ENCODE assay signal across 11 mouse cellular contexts in genomic region chr2:118913551-118914276, GRCm38 (mm10). TPM values are rescaled to one million over a fixed set of nuclear protein-coding genes. Genes with fewer than 3 reads are reported as not detected.
A peak's percentile ranks its signal among the peaks of the same experiment; 100 is the strongest.
DNase-seq lines count a peak whose midpoint lies in the region; ATAC-seq and TF ChIP-seq lines count a peak whose summit lies in the region.
"Had no signal": no experiment of that assay in that cellular context is flagged by ENCODE, and none has a peak within 500 bp of the region (broad histone marks: within the 10 kb centered on the region; RNA-seq: fewer than 3 reads in every experiment).

No protein-coding gene starts in this region.

- no peaks in the 10 kb centered on the region for H3K27me3 ChIP-seq in hindbrain, embryonic 10.5 days (ENCODE audit: insufficient read depth, poor library complexity, severe bottlenecking)
- H3K27me3 ChIP-seq in hindbrain, embryonic 11.5 days (ENCODE audit: control insufficient read depth, insufficient read depth, low read length), result no peaks in the 10 kb centered on the region
- no peaks in the 10 kb centered on the region for H3K27me3 ChIP-seq in forebrain, postnatal 0 days (ENCODE audit: insufficient read depth, low read length)
- no peaks in the 10 kb centered on the region for H3K27me3 ChIP-seq in liver, embryonic 12.5 days (replicated peaks)
- H3K27me3 ChIP-seq: embryonic facial prominence, embryonic 12.5 days; limb, embryonic 12.5 days had no signal

- H3K9ac ChIP-seq in hindbrain, embryonic 11.5 days (ENCODE audit: low read depth, low read length), result no peak overlapping the region
- no peak overlapping the region for H3K9ac ChIP-seq in forebrain, postnatal 0 days
- H3K9ac ChIP-seq in liver, embryonic 12.5 days, result no peak overlapping the region; the same call in 1 of the 2 replicates
- H3K9ac ChIP-seq: embryonic facial prominence, embryonic 12.5 days; limb, embryonic 12.5 days had no signal

- H3K4me2 ChIP-seq in hindbrain, embryonic 11.5 days (replicated peaks; ENCODE audit: low read depth, low read length), result no peak overlapping the region
- H3K4me2 ChIP-seq in forebrain, postnatal 0 days (ENCODE audit: low read depth), result no peak overlapping the region
- peak overlapping the region; percentile 23 for H3K4me2 ChIP-seq in liver, embryonic 12.5 days
- H3K4me2 ChIP-seq: embryonic facial prominence, embryonic 12.5 days; limb, embryonic 12.5 days had no signal

- H3K4me3 ChIP-seq in hindbrain, embryonic 10.5 days, result no peak overlapping the region
- H3K4me3 ChIP-seq in hindbrain, embryonic 11.5 days (ENCODE audit: low read depth, low read length), result no peak overlapping the region
- no peak overlapping the region for H3K4me3 ChIP-seq in forebrain, postnatal 0 days (ENCODE audit: low read depth, low read length)
- no peak overlapping the region for H3K4me3 ChIP-seq in liver, embryonic 12.5 days
- H3K4me3 ChIP-seq: embryonic facial prominence, embryonic 12.5 days; limb, embryonic 12.5 days had no signal

- peaks cover 73% of the 10 kb centered on the region for H3K4me1 ChIP-seq in hindbrain, embryonic 10.5 days (replicated peaks)
- peaks cover 3% of the 10 kb centered on the region; the same call in 1 of the 2 replicates for H3K4me1 ChIP-seq in hindbrain, embryonic 11.5 days (replicated peaks; ENCODE audit: control insufficient read depth, insufficient read depth, low read length)
- H3K4me1 ChIP-seq in forebrain, postnatal 0 days (ENCODE audit: insufficient read depth), result 0 out of 2 replicates have a peak, but pooled peaks cover 10% of the 10 kb centered on the region
- H3K4me1 ChIP-seq in liver, embryonic 12.5 days, result peaks cover 55% of the 10 kb centered on the region

- peaks cover 29% of the 10 kb centered on the region for H3K36me3 ChIP-seq in hindbrain, embryonic 10.5 days
- no peaks in the 10 kb centered on the region; the same call in 1 of the 2 replicates for H3K36me3 ChIP-seq in hindbrain, embryonic 11.5 days (ENCODE audit: control insufficient read depth, insufficient read depth, low read length)
- H3K36me3 ChIP-seq in forebrain, postnatal 0 days (ENCODE audit: insufficient read depth), result 0 out of 2 replicates have a peak, but pooled peaks cover 4% of the 10 kb centered on the region
- H3K36me3 ChIP-seq in liver, embryonic 12.5 days, result peaks cover 31% of the 10 kb centered on the region

- no peak for ATAC-seq in hindbrain, embryonic 11.5 days (ENCODE audit: low FRiP score)
- ATAC-seq in forebrain, postnatal 0 days, result peak; percentile 28; the same call in 1 of the 2 replicates
- ATAC-seq in liver, embryonic 12.5 days, result 0 out of 2 replicates have a peak, but pooled peaks have one; percentile 33

- no peaks in the 10 kb centered on the region for H3K9me3 ChIP-seq in hindbrain, embryonic 10.5 days
- no peaks in the 10 kb centered on the region for H3K9me3 ChIP-seq in hindbrain, embryonic 11.5 days (ENCODE audit: control insufficient read depth, low read length)
- no peaks in the 10 kb centered on the region for H3K9me3 ChIP-seq in forebrain, postnatal 0 days (ENCODE audit: low read length)
- no peaks in the 10 kb centered on the region for H3K9me3 ChIP-seq in liver, embryonic 12.5 days (replicated peaks)
- H3K9me3 ChIP-seq: embryonic facial prominence, embryonic 12.5 days; G1E; limb, embryonic 12.5 days had no signal

- no peak for TF ChIP-seq CTCF in forebrain, postnatal 0 days (IDR thresholded peaks at IDR 0.05; ENCODE audit: low read depth)

- H3K27ac ChIP-seq in hindbrain, embryonic 10.5 days, result peak overlapping the region; percentile 67
- no peak overlapping the region for H3K27ac ChIP-seq in hindbrain, embryonic 11.5 days (ENCODE audit: low read depth, low read length)
- no peak overlapping the region for H3K27ac ChIP-seq in forebrain, postnatal 0 days (ENCODE audit: low read depth, low read length)
- 0 out of 2 replicates have a peak overlapping the region, but pooled peaks have one; percentile 1 for H3K27ac ChIP-seq in liver, embryonic 12.5 days
- H3K27ac ChIP-seq: embryonic facial prominence, embryonic 12.5 days; limb, embryonic 12.5 days had no signal

- DNase-seq in hindbrain, embryonic 10.5 days (ENCODE audit: low spot score), result peak; percentile 11
- no peak for DNase-seq in hindbrain, embryonic 11.5 days (ENCODE audit: low spot score)
- DNase-seq in cerebellum, adult 11-12 months, result peak; percentile 76
- no peak for DNase-seq in forebrain, postnatal 0 days
- DNase-seq in frontal cortex, postnatal 25 days (ENCODE audit: low spot score in 2 of 2), result no peak
- DNase-seq in spleen, adult 12 weeks (ENCODE audit: low spot score), result no peak
- no peak for DNase-seq in urinary bladder, postnatal 36 days (ENCODE audit: low spot score in 2 of 2)

- 57% methylated on average over 11 of the region's 11 CpGs for WGBS in hindbrain, embryonic 10.5 days
- 57% methylated on average over 11 of the region's 11 CpGs for WGBS in hindbrain, embryonic 11.5 days
- WGBS in forebrain, postnatal 0 days, result 43% methylated on average over 11 of the region's 11 CpGs
- WGBS in liver, embryonic 12.5 days (ENCODE audit: insufficient replicate concordance), result 62% methylated on average over 11 of the region's 11 CpGs

RNA-seq across cellular contexts. Expression of gene Chst14, which starts 12.6 kb away (rescaled TPM):
- 17.2 and 20.6 TPM in 2 replicates for polyA plus RNA-seq in hindbrain, embryonic 10.5 days (2016; fragmentation: Nextera tagmentation; extraction: Ambion mirVana)
- 19.1 and 22.2 TPM in 2 replicates for polyA plus RNA-seq in hindbrain, embryonic 11.5 days (2014; fragmentation: Nextera tagmentation; extraction: Ambion mirVana)
- 2.9 and 4.0 TPM in 2 replicates for total RNA-seq in forebrain, postnatal 0 days (2014; rRNA removed)
- 3.6 and 3.9 TPM in 2 replicates for polyA plus RNA-seq in forebrain, postnatal 0 days (2015; fragmentation: Nextera tagmentation; extraction: Ambion mirVana)
- 8.8 and 9.5 TPM in 2 replicates for polyA plus RNA-seq in liver, embryonic 12.5 days (2016; fragmentation: Nextera tagmentation; extraction: Ambion mirVana)

RNA-seq across cellular contexts. Expression of gene Bahd1, which starts 13.5 kb away (rescaled TPM):
- 4.4 TPM in 2 replicates for polyA plus RNA-seq in hindbrain, embryonic 10.5 days (2016; fragmentation: Nextera tagmentation; extraction: Ambion mirVana)
- 2.1 TPM in 2 replicates for polyA plus RNA-seq in hindbrain, embryonic 11.5 days (2014; fragmentation: Nextera tagmentation; extraction: Ambion mirVana)
- 18.0 and 19.9 TPM in 2 replicates for total RNA-seq in forebrain, postnatal 0 days (2014; rRNA removed)
- 4.6 and 5.1 TPM in 2 replicates for polyA plus RNA-seq in forebrain, postnatal 0 days (2015; fragmentation: Nextera tagmentation; extraction: Ambion mirVana)
- 5.1 and 5.6 TPM in 2 replicates for polyA plus RNA-seq in liver, embryonic 12.5 days (2016; fragmentation: Nextera tagmentation; extraction: Ambion mirVana)

RNA-seq across cellular contexts. Expression of gene Ivd, which starts 52.0 kb away (rescaled TPM):
- polyA plus RNA-seq in hindbrain, embryonic 10.5 days (2016; fragmentation: Nextera tagmentation; extraction: Ambion mirVana), result 59.4 and 65.9 TPM in 2 replicates
- 42.1 and 45.0 TPM in 2 replicates for polyA plus RNA-seq in hindbrain, embryonic 11.5 days (2014; fragmentation: Nextera tagmentation; extraction: Ambion mirVana)
- total RNA-seq in forebrain, postnatal 0 days (2014; rRNA removed), result 49.0 and 50.5 TPM in 2 replicates
- 42.9 and 45.8 TPM in 2 replicates for polyA plus RNA-seq in forebrain, postnatal 0 days (2015; fragmentation: Nextera tagmentation; extraction: Ambion mirVana)
- polyA plus RNA-seq in liver, embryonic 12.5 days (2016; fragmentation: Nextera tagmentation; extraction: Ambion mirVana), result 27.9 and 30.8 TPM in 2 replicates

Comparison
In these comparisons a context has a peak if more than half of its experiments do, and no peak if none do; other contexts are left out.
1. DNase-seq: peak in hindbrain, embryonic 10.5 days (single experiment) and cerebellum, adult 11-12 months (single experiment); none in hindbrain, embryonic 11.5 days (single experiment), forebrain, postnatal 0 days (single experiment), frontal cortex, postnatal 25 days (0 of 2), spleen, adult 12 weeks (single experiment) and urinary bladder, postnatal 36 days (0 of 2).
2. H3K27ac ChIP-seq: peak in hindbrain, embryonic 10.5 days (single experiment) and liver, embryonic 12.5 days (single experiment); none in hindbrain, embryonic 11.5 days (single experiment) and forebrain, postnatal 0 days (single experiment).